Mouse (Mus musculus) adrenal gland (tissue): ENCODE results near the gene Tmem161b.

Experiments
- intact Hi-C: fragments of 180-260 bp; cut with DNase I; formaldehyde crosslinking; loops from one replicate; pipeline ENCODE4 v1.15.1; 2025
- microRNA-seq, 2 experiments: library from miRNA; unstranded; fragments of <30 nt; microRNA quantifications; one replicate each; pipeline ENCODE4; 2019

The Tmem161b gene

GRCm38 (mm10) chr13:84345114-84345513 is 123.0 kb downstream of the Tmem161b start:
- intact Hi-C loops, result loop anchor here (5.0 kb wide), 2 partner anchors 123 to 618 kb away; partner anchors contain the start of gene Tmem161b

Small RNA genes within 50 kb of the gene (microRNA-seq; reads per million reads assigned to microRNA genes)
- 0 reads per million in 2 experiments for gene Gm24331
